Mouse (Mus musculus) E14TG2a.4 (cell line): ENCODE results near the gene Dnaaf2.

Experiments
- CTCF ChIP-seq: conservative IDR thresholded peaks from 2 replicates; pipeline ENCODE4 v1.5.1; 2014; ENCODE audit warnings: low read length
- POU5F1 ChIP-seq: IDR thresholded peaks from 2 replicates; pipeline ENCODE4 v1.6.1; 2014; ENCODE audit warnings: low read length, borderline replicate concordance

DNA sequence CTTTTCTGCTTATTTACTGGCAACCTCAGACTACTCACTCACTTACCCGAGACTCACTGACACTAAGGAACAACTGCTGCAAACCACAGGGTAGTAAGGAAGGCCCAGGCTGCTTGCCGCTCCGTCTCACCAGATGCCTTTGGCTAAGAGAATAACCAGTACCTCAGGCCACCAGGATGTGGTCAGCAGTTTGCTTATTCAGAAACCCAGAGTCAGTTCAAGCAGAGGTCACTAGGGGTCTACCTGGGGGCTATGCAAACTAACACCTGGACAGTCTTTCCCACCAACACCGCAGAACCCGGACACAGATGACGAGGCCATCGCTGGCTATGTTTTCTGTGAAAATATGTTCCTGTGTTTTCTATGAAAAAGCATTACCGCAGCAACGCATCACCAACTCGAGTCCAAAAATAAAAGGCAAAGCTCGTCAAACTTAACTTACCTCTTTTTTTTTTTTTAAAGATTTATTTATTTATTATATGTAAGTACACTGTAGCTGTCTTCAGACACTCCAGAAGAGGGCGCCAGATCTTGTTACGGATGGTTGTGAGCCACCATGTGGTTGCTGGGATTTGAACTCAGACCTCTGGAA, 15.1 kb upstream of the Dnaaf2 start:
- no peak for TF ChIP-seq CTCF
- no peak for TF ChIP-seq POU5F1
